Mouse (Mus musculus) Patski (cell line): ENCODE results near the gene Fzr1. TPM values are rescaled to one million over a fixed set of nuclear protein-coding genes. Genes with fewer than 3 reads are reported as not detected.

Source experiments
- ATAC-seq: fragments of 100-300 bp; one replicate; pipeline ENCODE4 v1.8.0; 2021
- CTCF ChIA-PET: fragments of 350-600 bp; sonication (Branson Sonifier 250); formaldehyde crosslinking; loops from one replicate; lab custom pipeline; 2022; ENCODE audit warnings: inconsistent platforms; lab: Charles Lee
- POLR2A ChIA-PET: fragments of 350-600 bp; sonication (Branson Sonifier 250); formaldehyde crosslinking; loops from one replicate; lab custom pipeline; 2022; ENCODE audit warnings: antibody characterized with exemption, inconsistent platforms; lab: Charles Lee
- DNase-seq: peaks from one replicate; pipeline ENCODE4 v3.0.0-alpha.2; 2011; ENCODE audit warnings: low read depth, low spot score
- H3K27me3 ChIP-seq: fragments of 371-371 bp; one replicate; pipeline ENCODE4 v1.5.1; 2021
- CTCF ChIP-seq: fragments of 100-300 bp; IDR thresholded peaks from one replicate; pipeline ENCODE4 v1.5.1; 2021
- in situ Hi-C: fragments of 300-500 bp; cut with MboI; formaldehyde crosslinking; loops from 3 replicates; pipeline ENCODE4 v1.11.1; 2018; ENCODE audit warnings: low pct_unique_long_range_greater_than_20kb, mixed read lengths
- polyA plus RNA-seq: library from polyadenylated mRNA; unstranded; gene quantifications from one replicate; pipeline ENCODE4 v1.2.3, GENCODE M21; 2021

Fzr1 gene
- polyA plus RNA-seq, 1 experiment from 2014 or later: 62.1 TPM

DNA sequence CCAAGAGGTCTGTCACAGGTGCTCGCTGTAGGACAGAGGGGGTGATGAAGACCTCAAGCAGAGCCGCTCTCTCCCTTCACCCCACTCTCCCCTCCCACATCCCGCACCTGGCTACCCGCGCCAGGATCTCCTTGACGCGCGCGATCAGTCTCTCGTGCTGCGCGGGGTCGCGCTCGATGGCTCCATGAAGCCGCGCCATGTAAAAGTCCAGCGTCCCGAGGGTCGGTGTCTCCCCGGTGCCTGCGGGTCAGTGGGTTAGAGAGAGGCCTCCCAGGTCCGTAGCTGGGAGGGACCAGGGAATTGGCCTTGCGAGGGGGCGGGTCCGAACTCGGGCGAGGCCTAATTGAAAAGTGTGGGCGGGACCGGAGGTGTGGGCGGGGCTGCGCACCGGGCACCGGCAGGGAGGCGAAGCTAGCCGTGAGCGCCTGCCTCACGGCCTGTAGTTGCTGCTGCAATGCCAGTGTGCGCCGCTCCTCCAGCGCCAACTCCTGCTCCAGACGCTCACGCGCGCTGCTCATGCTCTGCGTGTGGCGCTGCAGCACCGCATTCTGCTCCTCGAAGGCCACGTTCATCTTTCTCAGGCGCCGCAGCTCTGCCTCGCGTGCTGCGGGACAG lies 31.8 kb downstream of the Fzr1 start:
- POLR2A ChIA-PET: interaction anchor here (0.9 kb wide), 1 partner anchor 26 kb away, joined by 3 read pairs; the partner anchor contains the start of gene Cactin
- no peaks in the 10 kb centered on the region for H3K27me3 ChIP-seq
- no peak for ATAC-seq
- CTCF ChIA-PET: no interaction called here
- DNase-seq: no peak
- TF ChIP-seq CTCF: no peak
- in situ Hi-C loops: no loop called here

DNA sequence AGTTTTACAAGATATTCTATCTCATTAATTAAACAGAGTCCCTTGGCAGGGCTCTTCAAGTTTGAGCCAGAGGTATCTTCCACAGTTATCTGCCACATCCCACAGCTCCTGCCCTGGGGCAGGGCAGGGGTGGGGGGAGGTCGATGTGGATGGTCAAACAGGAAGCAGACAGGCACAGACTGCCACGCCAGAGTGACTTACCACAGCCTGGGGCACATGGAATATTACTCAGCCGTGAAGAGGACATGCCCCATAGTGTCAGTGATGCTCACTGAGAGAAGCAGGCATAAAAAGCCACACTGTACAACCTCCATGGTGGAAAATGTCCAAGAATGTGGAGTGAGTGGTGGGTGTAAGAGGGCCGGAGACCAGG lies 33.2 kb downstream of the Fzr1 start:
- TF ChIP-seq CTCF: no peak
- peak; percentile 28 for ATAC-seq
- H3K27me3 ChIP-seq: no peaks in the 10 kb centered on the region
- ChIA-PET CTCF (no interaction called here), POLR2A (no interaction called here)
- in situ Hi-C loops: no loop called here
- peak; percentile 55 for DNase-seq

DNA sequence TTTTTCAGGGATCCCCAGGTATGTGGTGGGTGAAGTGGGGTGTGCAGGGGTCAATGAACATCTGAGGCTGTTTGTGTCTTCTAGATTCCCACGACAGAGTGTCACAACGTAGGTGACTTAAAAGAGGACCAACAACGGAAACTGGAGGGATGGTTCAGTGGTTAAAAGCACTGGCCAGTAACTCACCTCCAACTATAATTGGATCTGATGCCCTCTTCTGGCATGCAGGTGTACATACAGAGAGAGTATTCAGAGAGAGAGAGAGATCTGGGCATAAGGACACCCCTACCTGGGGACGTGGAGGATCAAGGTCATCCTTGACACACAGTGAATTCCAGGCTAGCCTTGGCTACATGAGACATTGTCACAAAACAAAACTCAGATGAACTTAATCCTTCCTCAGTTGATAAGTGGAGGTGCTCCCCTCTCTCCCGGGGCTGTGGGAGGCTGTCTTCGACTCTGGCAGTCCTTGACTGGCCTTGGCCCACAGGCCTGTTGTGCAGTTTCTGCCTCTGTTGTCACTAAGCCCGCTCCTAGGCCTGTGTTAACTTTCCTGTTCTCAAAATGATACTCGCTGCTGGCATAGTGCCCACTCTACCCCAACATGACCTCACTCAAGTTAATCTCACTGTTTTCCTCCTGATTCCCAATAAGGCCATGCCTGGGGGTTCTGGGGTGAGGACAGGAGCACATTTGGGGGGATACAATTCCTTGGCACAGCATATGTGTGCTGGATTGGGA lies 33.7 kb downstream of the Fzr1 start:
- TF ChIP-seq CTCF: no peak
- in situ Hi-C loops: no loop called here
- ATAC-seq (peak; percentile 28), DNase-seq (peak; percentile 62)
- CTCF ChIA-PET: no interaction called here
- POLR2A ChIA-PET: no interaction called here
- no peaks in the 10 kb centered on the region for H3K27me3 ChIP-seq

DNA sequence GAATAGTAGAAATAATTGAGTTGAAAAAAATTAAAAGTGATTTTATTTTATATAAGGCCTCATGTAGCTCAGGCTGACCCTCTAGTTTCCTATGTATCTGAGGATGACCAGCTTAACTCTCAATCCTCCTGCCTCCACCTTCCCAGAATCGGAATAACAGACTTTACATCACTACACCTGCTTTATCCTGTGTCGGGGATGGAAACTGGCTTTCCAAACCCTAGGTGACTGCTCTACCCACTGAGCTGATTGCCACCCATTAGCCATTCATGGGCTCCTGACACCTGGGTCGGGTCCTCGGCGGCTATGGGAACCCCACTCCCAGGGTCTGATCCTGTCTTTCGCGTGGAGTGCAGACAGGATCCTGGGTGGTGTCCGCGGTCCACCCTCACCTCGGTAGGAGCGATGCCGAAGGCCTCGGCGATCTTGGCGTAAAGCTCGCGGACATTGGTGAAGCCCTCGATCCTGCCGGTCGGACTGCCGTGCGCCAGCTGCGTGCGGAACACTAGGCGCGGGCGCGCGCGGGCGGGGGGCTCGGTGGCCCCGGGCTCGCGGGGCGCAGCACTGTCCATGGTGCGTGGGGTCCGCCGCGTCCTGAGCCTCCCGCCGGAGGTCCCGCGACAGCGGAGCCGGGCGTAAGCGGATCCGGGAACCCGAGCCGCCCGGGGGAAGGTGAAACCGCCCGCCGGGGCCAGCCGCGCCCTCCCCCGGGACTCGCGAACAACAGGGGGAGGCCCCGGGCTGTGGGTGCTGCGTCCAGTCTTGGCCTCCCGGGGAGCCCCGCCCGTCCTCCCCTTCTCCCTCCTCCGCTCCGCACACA lies 35.4 kb downstream of the Fzr1 start, which contains the start of gene Gipc3:
Gene Gipc3 (minus strand): TSS at position 581 of the 820 bp plus-strand sequence.
- in situ Hi-C loops: no loop called here
- ATAC-seq (no peak), DNase-seq (no peak)
- no peaks in the 10 kb centered on the region for H3K27me3 ChIP-seq
- ChIA-PET CTCF (interaction anchor here (1.1 to 2.3 kb wide), 5 partner anchors 8 to 54 kb away, joined by 3 to 10 read pairs (median 5); partner anchors contain the start of genes Hmg20b and Pip5k1c), POLR2A (no interaction called here)
- TF ChIP-seq CTCF: no peak

DNA sequence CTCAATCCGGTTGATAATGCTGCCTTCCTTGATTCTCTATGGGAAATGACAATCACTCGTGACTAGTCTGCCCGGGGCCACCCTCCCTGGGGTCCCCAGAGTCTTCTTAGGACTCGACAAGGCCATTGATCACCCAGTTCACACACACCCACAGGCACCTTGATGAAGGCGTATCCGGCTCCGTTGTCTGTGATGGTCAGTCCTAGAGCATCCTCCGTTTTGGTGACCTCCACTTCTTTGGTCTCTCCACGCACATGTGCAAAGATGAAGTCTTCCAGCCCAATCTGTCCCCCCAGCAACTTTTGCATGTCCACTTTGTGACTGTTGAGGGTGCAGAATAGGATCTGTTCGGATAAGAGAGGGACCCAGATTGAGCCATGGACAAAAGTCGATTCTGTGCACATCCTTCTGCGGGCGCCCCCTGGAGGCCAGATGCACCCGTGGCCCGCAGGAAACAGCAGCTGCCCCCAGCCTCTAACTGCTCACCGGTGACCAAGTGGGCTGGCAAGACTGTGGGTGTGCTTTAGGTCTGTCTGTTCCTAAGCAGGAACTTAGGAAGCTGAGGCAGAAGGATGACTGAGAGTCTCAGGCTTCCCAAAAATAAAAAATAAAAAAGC lies 36.9 kb downstream of the Fzr1 start:
- ATAC-seq: no peak
- POLR2A ChIA-PET: no interaction called here
- CTCF ChIA-PET: interaction anchor here (0.7 to 2.3 kb wide), 9 partner anchors 8 to 53 kb away, joined by 3 to 10 read pairs (median 4); partner anchors contain the start of genes Hmg20b and Pip5k1c
- in situ Hi-C loops: no loop called here
- H3K27me3 ChIP-seq: no peaks in the 10 kb centered on the region
- TF ChIP-seq CTCF: no peak
- DNase-seq: no peak

DNA sequence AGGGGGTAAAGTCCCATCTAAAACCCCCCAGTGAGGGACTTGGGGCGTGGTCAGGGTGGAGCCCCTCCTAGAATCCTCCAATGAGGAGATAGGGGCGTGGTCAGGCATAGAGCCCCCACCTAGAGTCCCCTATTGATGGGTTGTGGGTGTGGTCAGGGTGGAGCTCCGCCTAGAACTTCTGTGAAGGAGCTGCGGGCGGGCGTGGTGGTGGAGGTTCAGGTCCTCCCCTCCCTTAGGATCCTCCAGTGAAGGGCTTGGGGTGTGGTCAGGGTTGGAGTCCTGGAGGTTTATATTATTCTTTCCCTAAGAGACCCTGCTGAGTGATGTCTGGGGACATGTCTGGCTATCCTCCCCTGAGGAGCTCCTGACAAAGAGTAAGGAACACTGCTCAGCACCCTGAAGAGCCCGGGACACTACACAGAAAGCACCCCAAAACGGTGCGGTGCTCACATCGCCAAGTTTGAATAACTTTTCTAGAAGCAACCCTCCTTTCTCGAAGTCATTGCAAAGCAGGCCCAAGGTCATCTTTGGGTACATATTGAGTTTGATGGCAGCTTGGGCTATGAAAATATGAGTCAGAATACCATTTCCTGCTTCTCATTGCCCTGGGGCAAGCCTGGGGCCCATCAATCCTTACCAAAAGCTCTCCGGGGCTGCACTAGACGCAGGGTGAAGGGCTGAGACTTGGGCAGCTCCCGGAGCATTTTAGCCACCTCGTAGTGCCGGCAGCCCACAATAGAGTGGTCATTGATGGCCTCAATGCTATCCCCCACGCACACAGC lies 37.6 kb downstream of the Fzr1 start:
- H3K27me3 ChIP-seq: no peaks in the 10 kb centered on the region
- ChIA-PET POLR2A (no interaction called here), CTCF (interaction anchor here (1.0 to 2.3 kb wide), 2 partner anchors 10 to 48 kb away, joined by 3 to 10 read pairs; partner anchors contain the start of genes Hmg20b and Pip5k1c)
- TF ChIP-seq CTCF: no peak
- ATAC-seq: no peak
- DNase-seq: no peak
- in situ Hi-C loops: no loop called here

DNA sequence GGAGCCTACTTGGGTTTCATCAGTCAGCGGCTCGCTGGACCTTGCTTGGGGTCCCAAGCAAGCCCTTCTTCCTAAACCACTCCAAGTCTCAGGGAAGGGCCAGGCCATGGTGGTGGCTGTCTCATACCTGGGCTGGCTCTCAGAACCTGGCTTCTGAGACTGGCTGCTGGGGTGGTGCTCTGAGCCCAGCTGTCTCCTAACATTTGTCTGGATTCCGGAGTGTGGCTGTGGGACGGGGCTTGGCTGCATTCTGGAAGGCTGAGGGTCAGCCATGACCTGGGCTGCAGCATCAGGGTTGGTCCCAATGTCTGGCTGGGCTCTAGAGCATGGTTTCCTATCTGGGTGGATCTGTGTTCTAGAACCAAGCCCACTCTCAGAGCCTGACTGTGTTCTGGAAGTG lies 41.8 kb downstream of the Fzr1 start:
- TF ChIP-seq CTCF: no peak
- POLR2A ChIA-PET: no interaction called here
- in situ Hi-C loops: no loop called here
- DNase-seq (no peak), ATAC-seq (no peak)
- H3K27me3 ChIP-seq: no peaks in the 10 kb centered on the region
- CTCF ChIA-PET: interaction anchor here (1.4 kb wide), 1 partner anchor 47 kb away, joined by 5 read pairs; no protein-coding TSS in a partner anchor

DNA sequence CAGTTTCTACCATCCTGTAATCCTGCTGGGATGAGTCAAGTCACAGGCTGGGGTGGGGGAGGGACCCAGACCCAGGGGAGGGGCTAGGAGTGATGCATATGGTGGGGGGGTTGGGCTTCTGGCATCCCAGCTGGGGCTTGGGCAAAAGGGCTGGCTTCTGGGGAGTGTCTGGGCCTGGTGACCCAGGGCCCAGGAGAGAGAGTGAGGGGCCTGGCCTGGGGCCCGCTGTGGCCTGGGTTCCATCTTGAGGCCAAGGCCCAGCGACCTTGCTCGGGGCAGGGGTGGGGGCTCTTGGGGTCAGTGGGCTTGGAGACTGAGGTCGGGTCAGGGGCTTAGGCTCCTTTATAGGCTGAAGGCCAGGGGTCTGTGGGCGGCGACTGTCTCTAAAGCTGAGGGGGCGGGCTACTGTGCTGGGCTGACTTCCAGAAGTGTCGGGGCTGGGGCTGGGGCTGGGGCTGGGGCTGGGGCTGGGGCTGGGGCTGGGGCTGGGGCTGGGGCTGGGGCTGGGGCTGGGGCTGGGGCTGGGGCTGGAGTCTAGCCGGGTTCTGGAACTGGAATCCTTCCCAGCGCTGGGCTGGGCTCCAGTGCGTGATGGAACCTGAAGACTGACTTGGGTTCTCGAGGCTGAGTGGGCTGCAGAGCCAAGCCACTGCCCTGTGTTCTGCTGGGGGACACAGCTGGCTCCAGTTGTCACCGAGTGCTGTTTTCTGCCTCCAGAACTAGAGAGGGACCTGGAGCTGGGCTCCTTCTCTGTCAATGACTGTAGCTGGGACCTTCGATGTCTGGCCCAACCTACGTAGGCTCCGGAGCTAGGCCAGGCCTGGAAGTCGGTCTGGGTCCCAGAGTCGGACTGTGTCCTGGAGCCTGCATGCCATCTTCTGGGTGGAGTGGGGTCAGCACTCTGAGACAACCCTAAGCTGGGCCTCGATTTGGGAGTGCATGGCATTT lies 42.6 kb downstream of the Fzr1 start:
- in situ Hi-C loops: no loop called here
- CTCF ChIA-PET: interaction anchor here (1.4 kb wide), 1 partner anchor 46 kb away, joined by 5 read pairs; no protein-coding TSS in a partner anchor
- TF ChIP-seq CTCF: no peak
- H3K27me3 ChIP-seq: no peaks in the 10 kb centered on the region
- DNase-seq: no peak
- POLR2A ChIA-PET: interaction anchor here (0.6 kb wide), 1 partner anchor 125 kb away, joined by 6 read pairs; no protein-coding TSS in a partner anchor
- no peak for ATAC-seq
